Mouse (Mus musculus): ENCODE measurements at regions not wholly inside any gene's neighbourhood (a gene's known extent, or its start where the extent isn't known, plus 50 kb on each side); places are given as distances from the start of the nearest gene placed in this dataset.

GRCm38 (mm10) chr3:51169150-51169925, 54.9 kb upstream of the Noct start:
- no peak overlapping the region for H3ac ChIP-seq (ENCODE audit: control insufficient read depth, insufficient read length, low read depth)
- H3K4me3 ChIP-seq (ENCODE audit: insufficient read depth, poor library complexity, severe bottlenecking), result no peak overlapping the region
- no peaks in the 10 kb centered on the region for H3K27me3 ChIP-seq (ENCODE audit: control insufficient read depth, insufficient read depth, insufficient read length)
- no peaks in the 10 kb centered on the region for H3K36me3 ChIP-seq (ENCODE audit: control insufficient read depth, insufficient read depth)
- no peaks in the 10 kb centered on the region for H3K79me2 ChIP-seq (ENCODE audit: control insufficient read depth, insufficient read depth)
- TF ChIP-seq FOSL1 (IDR thresholded peaks at IDR 0.05; ENCODE audit: insufficient read depth, low read length, poor library complexity, severe bottlenecking) (no peak), MYOD1 (IDR thresholded peaks at IDR 0.05; ENCODE audit: control insufficient read depth, insufficient read length, low read depth) (no peak), CEBPB (IDR thresholded peaks at IDR 0.05; ENCODE audit: low read depth) (no peak)
- no peaks in the 10 kb centered on the region for H3K79me3 ChIP-seq (ENCODE audit: low read depth)

GRCm38 (mm10) chr3:51170225-51170852, 53.9 kb upstream of the Noct start:
- Histone ChIP-seq H3ac (ENCODE audit: control insufficient read depth, insufficient read length, low read depth) (no peak overlapping the region), H3K4me3 (ENCODE audit: insufficient read depth, poor library complexity, severe bottlenecking) (no peak overlapping the region), H3K36me3 (ENCODE audit: control insufficient read depth, insufficient read depth) (no peaks in the 10 kb centered on the region), H3K79me2 (ENCODE audit: control insufficient read depth, insufficient read depth) (no peaks in the 10 kb centered on the region), H3K79me3 (ENCODE audit: low read depth) (no peaks in the 10 kb centered on the region), H3K27me3 (ENCODE audit: control insufficient read depth, insufficient read depth, insufficient read length) (no peaks in the 10 kb centered on the region)
- TF ChIP-seq MYOG (IDR thresholded peaks at IDR 0.05; ENCODE audit: control insufficient read depth, extremely low read depth, insufficient read length) (no peak), CTCF (IDR thresholded peaks at IDR 0.05; ENCODE audit: control insufficient read depth, insufficient read depth, insufficient read length) (peak; percentile 76), MAX (IDR thresholded peaks at IDR 0.05) (no peak), MYOD1 (IDR thresholded peaks at IDR 0.05; ENCODE audit: control insufficient read depth, insufficient read length, low read depth) (no peak), CEBPB (IDR thresholded peaks at IDR 0.05; ENCODE audit: low read depth) (no peak)
